Mouse (Mus musculus) CD4-positive, CD25-positive, alpha-beta regulatory T cell, adult 9 weeks (primary cell): Measurements from ENCODE around the gene Gm11168. TPM values are rescaled to one million over a fixed set of nuclear protein-coding genes. Genes with fewer than 3 reads are reported as not detected.

ENCODE experiments used
- polyA plus RNA-seq: library from polyadenylated mRNA; unstranded; fragments of 100-300 nt; shearing (Covaris generic); gene quantifications from one replicate; pipeline ENCODE4 v1.2.1, GENCODE M21; 2017

Gm11168 gene
- polyA plus RNA-seq: 4.1 TPM

GRCm38 (mm10) chr9:3002794-3003396, at the start of gene Gm11168:
Gm11168 (plus strand) TSS chr9:3003346.

DNA sequence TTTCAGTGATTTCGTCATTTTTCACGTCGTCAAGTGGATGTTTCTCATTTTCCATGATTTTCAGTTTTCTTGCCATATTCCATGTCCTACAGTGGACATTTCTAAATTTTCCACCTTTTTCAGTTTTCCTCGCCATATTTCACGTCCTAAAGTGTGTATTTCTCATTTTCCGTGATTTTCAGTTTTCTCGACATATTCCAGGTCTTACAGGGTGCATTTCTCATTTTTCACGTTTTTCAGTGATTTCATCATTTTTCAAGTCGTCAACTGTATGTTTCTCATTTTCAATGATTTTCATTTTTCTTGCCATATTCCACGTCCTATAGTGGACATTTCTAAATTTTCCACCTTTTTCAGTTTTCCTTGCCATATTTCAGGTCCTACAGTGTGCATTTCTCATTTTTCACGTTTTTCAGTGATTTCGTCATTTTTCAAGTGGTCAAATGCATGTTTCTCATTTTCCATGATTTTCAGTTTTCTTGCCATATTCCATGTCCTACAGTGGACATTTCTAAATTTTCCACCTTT, 2.6 kb upstream of the Gm11168 start, which contains the start of gene Gm10722:
Gm10722 (plus strand) TSS at position 478 of the 528 bp plus-strand sequence.

DNA sequence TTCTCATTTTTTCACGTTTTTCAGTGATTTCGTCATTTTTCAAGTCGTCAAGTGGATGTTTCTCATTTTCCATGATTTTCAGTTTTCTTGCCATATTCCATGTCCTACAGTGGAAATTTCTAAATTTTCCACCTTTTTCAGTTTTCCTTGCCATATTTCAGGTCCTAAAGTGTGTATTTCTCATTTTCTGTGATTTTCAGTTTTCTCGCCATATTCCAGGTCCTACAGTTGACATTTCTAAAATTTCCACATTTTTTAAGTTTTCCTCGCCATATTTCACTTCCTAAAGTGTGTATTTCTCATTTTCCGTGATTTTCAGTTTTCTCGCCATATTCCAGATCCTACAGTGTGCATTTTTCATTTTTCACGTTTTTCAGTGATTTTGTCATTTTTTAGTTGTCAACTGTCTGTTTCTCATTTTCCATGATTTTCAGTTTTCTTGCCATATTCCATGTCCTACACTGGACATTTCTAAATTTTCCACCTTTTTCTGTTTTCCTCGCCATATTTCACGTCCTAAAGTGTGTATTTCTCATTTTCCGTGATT, 9.7 kb downstream of the Gm11168 start, which contains the start of gene Gm10721:
Gm10721 (plus strand) TSS at position 408 of the 547 bp plus-strand sequence.

DNA sequence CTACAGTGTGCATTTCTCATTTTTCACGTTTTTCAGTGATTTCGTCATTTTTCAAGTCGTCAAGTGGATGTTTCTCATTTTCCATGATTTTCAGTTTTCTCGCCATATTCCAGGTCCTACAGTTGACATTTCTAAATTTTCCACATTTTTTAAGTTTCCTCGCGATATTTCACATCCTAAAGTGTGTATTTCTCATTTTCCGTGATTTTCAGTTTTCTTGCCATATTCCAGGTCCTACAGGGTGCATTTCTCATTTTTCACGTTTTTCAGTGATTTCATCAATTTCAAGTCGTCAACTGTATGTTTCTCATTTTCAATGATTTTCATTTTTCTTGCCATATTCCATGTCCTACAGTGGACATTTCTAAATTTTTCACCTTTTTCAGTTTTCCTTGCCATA, 12.2 kb downstream of the Gm11168 start, which contains the start of gene Gm10720:
Gm10720 (plus strand) TSS at position 301 of the 400 bp plus-strand sequence.

DNA sequence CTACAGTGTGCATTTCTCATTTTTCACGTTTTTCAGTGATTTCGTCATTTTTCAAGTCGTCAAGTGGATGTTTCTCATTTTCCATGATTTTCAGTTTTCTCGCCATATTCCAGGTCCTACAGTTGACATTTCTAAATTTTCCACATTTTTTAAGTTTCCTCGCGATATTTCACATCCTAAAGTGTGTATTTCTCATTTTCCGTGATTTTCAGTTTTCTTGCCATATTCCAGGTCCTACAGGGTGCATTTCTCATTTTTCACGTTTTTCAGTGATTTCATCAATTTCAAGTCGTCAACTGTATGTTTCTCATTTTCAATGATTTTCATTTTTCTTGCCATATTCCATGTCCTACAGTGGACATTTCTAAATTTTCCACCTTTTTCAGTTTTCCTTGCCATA, 14.0 kb downstream of the Gm11168 start, which contains the start of gene Gm10719:
Gm10719 (plus strand) TSS at position 301 of the 400 bp plus-strand sequence.

DNA sequence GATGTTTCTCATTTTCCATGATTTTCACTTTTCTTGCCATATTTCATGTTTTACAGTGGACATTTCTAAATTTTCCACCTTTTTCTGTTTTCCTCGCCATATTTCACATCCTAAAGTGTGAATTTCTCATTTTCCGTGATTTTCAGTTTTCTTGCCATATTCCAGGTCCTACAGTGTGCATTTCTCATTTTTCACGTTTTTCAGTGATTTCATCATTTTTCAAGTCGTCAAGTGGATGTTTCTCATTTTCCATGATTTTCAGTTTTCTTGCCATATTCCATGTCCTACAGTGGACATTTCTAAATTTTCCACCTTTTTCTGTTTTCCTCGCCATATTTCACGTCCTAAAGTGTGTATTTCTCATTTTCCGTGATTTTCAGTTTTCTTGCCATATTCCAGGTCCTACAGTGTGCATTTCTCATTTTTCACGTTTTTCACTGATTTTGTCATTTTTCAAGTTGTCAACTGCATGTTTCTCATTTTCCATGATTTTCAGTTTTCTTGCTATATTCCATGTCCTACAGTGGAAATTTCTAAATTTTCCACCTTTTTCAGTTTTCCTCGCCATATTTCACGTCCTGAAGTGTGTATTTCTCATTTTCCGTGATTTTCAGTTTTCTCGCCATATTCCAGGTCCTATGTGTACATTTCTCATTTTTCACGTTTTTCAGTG, 20.3 kb downstream of the Gm11168 start, which contains the start of gene Gm10718:
Gm10718 (plus strand) TSS at position 236 of the 673 bp plus-strand sequence.

GRCm38 (mm10) chr9:3024912-3025467, 21.8 kb downstream of the Gm11168 start, which contains the start of gene Gm10717:
Gm10717 (plus strand) TSS chr9:3025417.

DNA sequence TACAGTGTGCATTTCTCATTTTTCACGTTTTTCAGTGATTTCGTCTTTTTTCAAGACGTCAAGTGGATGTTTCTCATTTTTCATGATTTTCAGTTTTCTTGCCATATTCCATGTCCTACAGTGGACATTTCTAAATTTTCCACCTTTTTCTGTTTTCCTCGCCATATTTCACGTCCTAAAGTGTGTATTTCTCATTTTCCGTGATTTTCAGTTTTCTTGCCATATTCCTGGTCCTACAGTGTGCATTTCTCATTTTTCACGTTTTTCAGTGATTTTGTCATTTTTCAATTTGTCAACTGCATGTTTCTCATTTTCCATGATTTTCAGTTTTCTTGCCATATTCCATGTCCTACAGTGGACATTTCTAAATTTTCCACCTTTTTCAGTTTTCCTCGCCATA, 31.2 kb downstream of the Gm11168 start, which contains the start of gene Gm17535:
Gm17535 (plus strand) TSS at position 301 of the 400 bp plus-strand sequence.

GRCm38 (mm10) chr9:3036577-3036976, 33.4 kb downstream of the Gm11168 start, which contains the start of gene Gm10715:
Gm10715 (plus strand) TSS chr9:3036877.

Other genes with a start within 250 kb of the Gm11168 start
- 2.1 TPM for gene Gm10722, start 2.4 kb upstream of the Gm11168 start, polyA plus RNA-seq
- 0.91 TPM for gene Gm10721, start 9.8 kb downstream of the Gm11168 start, polyA plus RNA-seq
- gene Gm10720, start 12.3 kb downstream of the Gm11168 start, polyA plus RNA-seq: not detected
- 4.6 TPM for gene Gm10719, start 14.1 kb downstream of the Gm11168 start, polyA plus RNA-seq
- gene Gm10718, start 20.2 kb downstream of the Gm11168 start, polyA plus RNA-seq: 3.2 TPM
- gene Gm10717, start 22.1 kb downstream of the Gm11168 start, polyA plus RNA-seq: 12.9 TPM
- gene Gm17535, start 31.3 kb downstream of the Gm11168 start, polyA plus RNA-seq: 1.2 TPM
- 0.56 TPM for gene Gm10715, start 33.5 kb downstream of the Gm11168 start, polyA plus RNA-seq